Mouse (Mus musculus): Measurements from ENCODE around the gene Agrn. TPM values are rescaled to one million over a fixed set of nuclear protein-coding genes. Genes with fewer than 3 reads are reported as not detected.
A peak's percentile ranks its signal among the peaks of the same experiment; 100 is the strongest.

Gene Agrn
- 10 to 100 TPM; 53.2 to 57.1 TPM for total RNA-seq (2021)
- long read RNA-seq, experiment 1, full-length matches to known transcripts: 3 of 30 reads
- long read RNA-seq, experiment 1, partial matches to known transcripts: 17 of 30 reads
- long read RNA-seq, experiment 1, other reads (novel, unspliced or antisense): 10 of 30 reads
- long read RNA-seq, experiment 2, full-length matches to known transcripts: 7 of 37 reads
- long read RNA-seq, experiment 2, partial matches to known transcripts: 21 of 37 reads
- long read RNA-seq, experiment 2, other reads (novel, unspliced or antisense): 9 of 37 reads

GRCm38 (mm10) chr4:156197131-156197828, at the start of gene Agrn:
Gene Agrn, minus strand, starts transcription at chr4:156197488.
- peak; percentile 63 to 72 for DNase-seq (ENCODE audit: low spot score in 2 of 2)

DNA sequence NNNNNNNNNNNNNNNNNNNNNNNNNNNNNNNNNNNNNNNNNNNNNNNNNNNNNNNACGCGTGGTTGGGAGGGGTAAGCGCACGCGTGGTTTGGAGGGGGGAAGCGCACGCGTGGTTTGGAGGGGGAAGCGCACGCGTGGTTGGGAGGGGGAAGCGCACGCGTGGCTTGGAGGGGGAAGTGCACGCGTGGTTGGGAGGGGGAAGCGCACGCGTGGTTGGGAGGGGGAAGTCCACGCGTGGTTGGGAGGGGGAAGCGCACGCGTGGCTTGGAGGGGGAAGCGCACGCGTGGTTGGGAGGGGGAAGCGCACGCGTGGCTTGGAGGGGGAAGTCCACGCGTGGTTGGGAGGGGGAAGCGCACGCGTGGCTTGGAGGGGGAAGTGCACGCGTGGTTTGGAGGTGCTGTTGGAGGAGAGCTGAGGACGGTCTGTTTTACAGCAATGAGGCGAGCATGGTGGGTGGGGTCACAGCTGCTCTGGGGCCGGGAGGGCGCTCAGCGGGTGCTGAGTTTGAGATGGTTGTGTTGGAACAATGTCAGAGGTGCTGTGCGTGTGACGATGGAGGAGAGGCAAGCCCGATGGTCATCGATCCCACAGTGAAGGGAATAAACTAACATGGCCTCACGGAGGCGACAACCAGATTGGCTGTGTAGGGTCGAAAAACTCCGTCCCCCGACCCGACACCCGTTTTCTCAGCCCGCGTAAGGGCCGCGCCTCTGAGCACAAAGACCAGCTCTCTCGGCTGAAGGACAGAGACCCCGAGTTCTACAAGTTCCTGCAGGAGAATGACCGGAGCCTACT, 39.6 kb upstream of the Agrn start:
- DNase-seq (ENCODE audit: low spot score in 2 of 2): no peak

GRCm38 (mm10) chr4:156235808-156236533, 38.7 kb upstream of the Agrn start, which contains the start of gene Noc2l:
Gene Noc2l, plus strand, starts transcription at chr4:156236010.
- peak; percentile 89 to 93 for DNase-seq (ENCODE audit: low spot score in 2 of 2)

- no peak for DNase-seq (ENCODE audit: low spot score in 2 of 2)
Observed at GRCm38 (mm10) chr4:156235360-156235770, 38.1 kb upstream of the Agrn start.

DNA sequence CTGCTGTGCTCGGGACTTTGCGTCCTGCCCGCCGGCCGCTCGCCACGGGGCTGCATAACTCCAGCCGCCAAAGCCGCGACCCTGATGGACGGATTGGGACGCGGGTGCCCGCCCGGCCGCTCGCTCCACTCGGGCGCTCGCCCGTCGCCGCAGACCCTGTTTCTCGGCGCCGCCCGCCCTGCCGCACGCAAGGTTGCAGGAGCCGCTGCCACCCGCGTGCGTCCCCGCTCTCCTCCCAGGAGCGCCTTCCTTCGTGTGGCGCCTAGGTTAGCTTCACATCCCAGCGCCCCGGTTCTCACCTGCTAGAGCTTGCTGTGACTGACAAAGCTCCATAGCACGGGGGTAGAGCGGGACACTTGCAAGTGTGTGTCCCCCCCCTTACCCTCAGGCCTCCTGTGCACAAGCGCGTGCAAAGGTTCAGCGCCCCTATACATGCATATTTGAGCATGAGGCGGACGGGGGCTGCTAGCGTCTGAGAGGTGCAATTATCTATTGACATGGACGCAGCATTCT, 37.5 kb upstream of the Agrn start, which contains the start of gene Plekhn1:
Gene Plekhn1 (minus strand): TSS at position 157 of the 513 bp plus-strand sequence.
- peak; percentile 65 to 80 for DNase-seq (ENCODE audit: low spot score in 2 of 2)

- no peak for DNase-seq (ENCODE audit: low spot score in 2 of 2)
Observed at GRCm38 (mm10) chr4:156234021-156234501, 36.8 kb upstream of the Agrn start.

- no peak for DNase-seq (ENCODE audit: low spot score in 2 of 2)
Observed at GRCm38 (mm10) chr4:156228393-156229024, 31.2 kb upstream of the Agrn start.

GRCm38 (mm10) chr4:156227752-156228392, 30.6 kb upstream of the Agrn start:
- no peak for DNase-seq (ENCODE audit: low spot score in 2 of 2)

- DNase-seq (ENCODE audit: low spot score in 2 of 2): no peak
Observed at GRCm38 (mm10) chr4:156224276-156224675, 27.0 kb upstream of the Agrn start.

DNA sequence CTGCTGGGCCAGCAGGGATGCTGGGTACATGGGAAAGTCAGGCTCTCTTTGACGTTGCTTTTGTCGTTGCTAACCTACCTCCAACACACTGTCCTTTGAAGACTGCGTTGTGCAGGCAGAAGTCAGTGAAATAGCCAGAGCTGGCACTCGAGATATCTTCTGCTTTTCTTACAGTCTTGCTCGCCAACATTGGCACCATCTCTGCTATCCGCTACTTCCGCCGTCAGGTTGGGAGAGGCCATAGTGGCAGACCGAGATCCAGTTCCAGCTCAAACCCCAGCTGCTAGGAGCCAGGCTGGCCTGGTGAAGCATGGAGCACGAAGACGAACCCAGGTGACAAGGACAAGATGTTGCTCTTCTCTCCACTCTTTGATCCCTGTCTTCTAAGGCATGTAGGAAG, 22.6 kb upstream of the Agrn start:
- no peak for DNase-seq (ENCODE audit: low spot score in 2 of 2)

DNA sequence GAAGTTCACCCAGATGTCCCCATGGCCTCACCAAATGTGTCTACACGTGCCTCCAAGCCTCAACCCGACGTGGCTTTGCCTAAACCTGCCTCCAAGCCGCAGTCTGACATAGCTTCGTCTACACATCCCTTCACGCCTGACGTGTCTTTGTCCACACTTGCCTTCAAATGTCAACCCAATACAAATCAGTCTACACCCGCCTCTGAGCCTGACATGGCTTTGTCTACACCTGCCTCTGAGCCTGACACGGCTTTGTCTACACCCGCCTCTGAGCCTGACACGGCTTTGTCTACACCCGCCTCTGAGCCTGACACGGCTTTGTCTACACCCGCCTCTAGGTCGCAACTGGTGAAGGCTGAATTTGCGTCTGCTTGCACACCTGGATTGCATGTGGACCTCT, 20.6 kb upstream of the Agrn start:
- DNase-seq (ENCODE audit: low spot score in 2 of 2): no peak

DNA sequence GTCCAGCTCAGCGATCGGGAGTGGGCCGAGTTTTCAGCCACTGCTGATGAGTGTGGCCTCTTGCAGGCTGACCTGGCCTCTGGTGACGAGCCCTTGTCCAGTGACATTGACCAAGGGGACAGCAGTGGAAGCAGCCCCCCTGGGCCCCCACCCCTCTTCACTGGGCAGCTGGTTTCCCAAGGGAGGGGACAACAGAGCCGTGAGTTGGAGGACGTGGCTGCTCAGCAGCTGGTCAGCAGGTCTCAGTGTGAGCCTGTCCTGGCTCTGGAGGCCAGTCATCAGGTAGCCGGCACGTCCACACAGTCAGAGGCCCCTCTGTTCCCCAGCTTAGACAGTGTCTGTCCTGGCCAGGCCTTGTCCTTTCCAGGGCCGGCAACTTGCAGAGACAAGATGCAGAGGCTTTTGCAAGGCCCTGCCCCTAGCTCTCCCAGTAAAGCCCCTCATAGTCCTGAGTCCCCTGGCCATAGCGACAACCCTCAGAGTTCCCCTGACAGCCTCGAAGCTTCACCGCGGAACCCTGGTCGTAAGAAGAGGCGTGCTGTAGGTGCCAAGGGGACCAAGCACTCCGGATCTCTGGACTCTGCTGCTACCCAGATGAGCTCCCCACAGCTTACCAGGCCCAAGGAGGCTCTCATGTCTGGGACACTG, 19.9 kb upstream of the Agrn start:
- DNase-seq (ENCODE audit: low spot score in 2 of 2): no peak

- DNase-seq (ENCODE audit: low spot score in 2 of 2): no peak
Observed at GRCm38 (mm10) chr4:156216196-156216595, 18.9 kb upstream of the Agrn start.

- no peak for DNase-seq (ENCODE audit: low spot score in 2 of 2)
Observed at GRCm38 (mm10) chr4:156215649-156216048, 18.4 kb upstream of the Agrn start, which contains the start of gene Perm1. Gene Perm1, plus strand, starts transcription at chr4:156215868.

DNA sequence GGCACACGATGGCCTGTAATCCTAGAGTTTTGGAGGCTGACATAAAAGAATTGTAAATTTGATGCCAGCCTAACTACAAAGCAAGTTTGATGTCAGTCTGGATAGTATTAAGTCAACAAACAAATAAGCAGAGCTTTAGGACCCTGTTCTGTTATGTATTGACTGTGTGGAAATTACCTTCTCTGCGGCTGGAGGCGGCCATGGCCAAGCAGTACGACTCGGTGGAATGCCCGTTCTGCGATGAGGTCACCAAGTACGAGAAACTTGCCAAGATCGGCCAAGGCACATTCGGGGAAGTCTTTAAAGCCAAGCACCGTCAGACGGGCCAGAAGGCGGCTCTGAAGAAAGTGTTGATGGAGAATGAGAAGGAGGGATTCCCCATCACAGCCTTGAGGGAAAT, 15.8 kb upstream of the Agrn start:
- DNase-seq (ENCODE audit: low spot score in 2 of 2): no peak

DNA sequence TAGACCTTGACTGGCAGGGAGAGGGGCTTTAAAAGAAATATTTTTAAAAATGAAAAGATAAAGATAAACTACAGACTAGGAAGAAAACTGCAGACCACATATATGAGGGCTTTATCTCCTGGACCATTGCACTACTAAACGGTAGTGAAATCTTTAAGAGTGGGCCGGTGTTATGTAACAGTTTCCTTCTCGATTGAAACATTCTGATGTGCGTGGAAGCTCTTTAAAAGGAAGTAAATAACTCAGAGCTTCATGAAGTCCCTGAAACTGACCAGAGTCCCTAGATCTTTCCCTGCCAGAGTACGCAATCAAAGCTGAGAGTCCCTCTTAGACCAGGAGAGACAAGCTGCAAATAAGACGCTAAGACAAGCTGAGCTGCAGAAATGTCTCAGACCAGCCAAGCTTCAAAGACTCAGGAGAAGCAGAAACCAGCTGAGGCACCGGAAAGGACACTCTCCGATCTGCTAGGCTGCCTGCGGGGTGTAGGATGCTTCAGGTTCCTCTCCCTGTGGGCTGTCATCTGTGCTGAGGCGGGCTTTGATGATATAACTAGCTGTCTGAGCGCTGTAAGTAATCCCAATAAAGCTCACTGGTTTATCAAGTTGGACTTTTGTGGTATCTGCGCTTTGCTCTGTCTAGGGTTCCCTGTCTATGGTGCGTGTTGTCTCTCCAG, 12.8 kb upstream of the Agrn start:
- no peak for DNase-seq (ENCODE audit: low spot score in 2 of 2)

- DNase-seq (ENCODE audit: low spot score in 2 of 2): no peak
Observed at GRCm38 (mm10) chr4:156208872-156209271, 11.6 kb upstream of the Agrn start.

- DNase-seq (ENCODE audit: low spot score in 2 of 2): no peak
Observed at GRCm38 (mm10) chr4:156203413-156204131, 6.3 kb upstream of the Agrn start.

Measured in gastrocnemius, postnatal 4 days (tissue).